Mouse (Mus musculus) kidney, embryonic 15.5 days (tissue): ENCODE data around the gene 2900026A02Rik. TPM values are rescaled to one million over a fixed set of nuclear protein-coding genes. Genes with fewer than 3 reads are reported as not detected.
"Not testable (repeated sequence)": the region's sequence is repeated elsewhere in the genome, so short reads cannot be mapped to it uniquely, and the experiment has no call there.

Experiments used
- ATAC-seq: fragments of 200-750 bp; cut with Nextera tagmentation; replicated peaks from 2 replicates; pipeline ENCODE4 v1.8.0; 2017; ENCODE audit warnings: moderate TSS enrichment; ENCODE audit not compliant: low FRiP score
- H3K27ac ChIP-seq: fragments of 300-500 bp; sonication (generic); 2 replicates; pipeline ENCODE4 v1.5.1; 2015; ENCODE audit warnings: mild to moderate bottlenecking, inconsistent platforms
- H3K27me3 ChIP-seq: fragments of 300-500 bp; sonication (generic); 2 replicates; pipeline ENCODE4 v1.6.1; 2015; ENCODE audit warnings: inconsistent platforms
- H3K36me3 ChIP-seq: fragments of 300-500 bp; sonication (generic); 2 replicates; pipeline ENCODE4 v1.6.1; 2015; ENCODE audit warnings: inconsistent platforms
- H3K4me1 ChIP-seq: fragments of 300-500 bp; sonication (generic); 2 replicates; pipeline ENCODE4 v1.6.1; 2015; ENCODE audit warnings: inconsistent platforms
- H3K4me2 ChIP-seq: fragments of 300-500 bp; sonication (generic); 2 replicates; pipeline ENCODE4 v1.6.1; 2015; ENCODE audit warnings: moderate library complexity, mild to moderate bottlenecking, inconsistent platforms
- H3K4me3 ChIP-seq: fragments of 300-500 bp; sonication (generic); replicated peaks from 2 replicates; pipeline ENCODE4 v1.5.1; 2015; ENCODE audit warnings: mild to moderate bottlenecking, inconsistent platforms
- H3K9ac ChIP-seq: fragments of 300-500 bp; sonication (generic); 2 replicates; pipeline ENCODE4 v1.6.1; 2015; ENCODE audit warnings: mild to moderate bottlenecking, inconsistent platforms
- H3K9me3 ChIP-seq: fragments of 300-500 bp; sonication (generic); replicated peaks from 2 replicates; pipeline ENCODE4 v1.6.1; 2016; ENCODE audit warnings: inconsistent platforms
- WGBS: fragments of 180-500 bp; shearing (Covaris S2); methylation state at CpG from one replicate; pipeline ENCODE4 v1.1.7; 2015; ENCODE audit warnings: mixed read lengths; 5-methylcytosine and 5-hydroxymethylcytosine counted together
- polyA plus RNA-seq: library from polyadenylated mRNA; unstranded; fragments of >200 nt; fragmentation: Nextera tagmentation; extraction: Ambion mirVana; gene quantifications from 2 replicates; pipeline ENCODE4 v1.2.1, GENCODE M21; 2015

Gene 2900026A02Rik
- polyA plus RNA-seq, 1 experiment from 2014 or later = 7.5 TPM

DNA sequence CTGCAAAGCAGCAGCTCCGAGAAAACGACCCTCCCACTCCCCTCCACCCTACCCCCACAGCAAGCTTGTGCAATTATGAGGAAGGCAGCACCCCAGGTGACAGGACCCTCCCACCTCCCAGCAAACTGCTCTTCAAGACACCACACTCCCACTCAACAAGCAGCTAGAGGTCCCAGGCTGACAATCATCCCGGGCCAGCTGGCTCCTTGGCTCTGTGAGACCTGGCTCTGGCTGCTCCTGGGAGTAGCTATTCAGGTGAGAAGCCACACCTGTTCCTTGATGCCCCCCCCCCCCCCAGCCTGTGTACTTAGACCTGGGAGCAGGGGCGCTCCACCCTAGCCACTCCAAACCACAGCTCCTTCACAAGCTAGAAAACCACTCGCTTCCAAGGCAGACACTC, 107.9 kb downstream of the 2900026A02Rik start:
- H3K36me3 ChIP-seq = no peaks in the 10 kb centered on the region
- H3K9me3 ChIP-seq = no peaks in the 10 kb centered on the region
- H3K27ac ChIP-seq = peak overlapping the region; percentile 65
- H3K4me3 ChIP-seq = no peak overlapping the region
- H3K4me2 ChIP-seq = no peak overlapping the region
- H3K4me1 ChIP-seq = peaks cover 67% of the 10 kb centered on the region
- no peaks in the 10 kb centered on the region for H3K27me3 ChIP-seq
- WGBS = 27% methylated on average over 5 of the region's 5 CpGs
- peak; percentile 19; the same call in 1 of the 2 replicates for ATAC-seq
- no peak overlapping the region for H3K9ac ChIP-seq

DNA sequence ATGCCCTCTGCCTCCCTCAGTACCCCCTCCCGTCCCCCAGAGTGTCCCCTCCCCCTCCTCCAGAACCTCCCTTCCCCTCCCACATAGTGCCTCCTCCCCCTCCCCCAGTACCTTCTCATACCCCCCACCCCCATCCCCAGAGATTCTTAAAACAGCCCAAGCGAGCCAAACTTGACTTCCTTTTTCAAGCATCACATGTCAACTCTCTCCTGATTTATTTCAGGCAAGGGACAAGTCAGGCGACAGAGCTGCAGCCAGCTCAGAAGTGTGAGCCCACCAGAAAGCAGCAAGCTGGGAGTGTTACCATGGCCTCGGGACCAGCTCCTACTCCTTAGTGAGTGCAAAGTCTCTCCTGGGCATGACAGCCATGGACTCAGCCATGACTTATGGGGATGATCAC, 109.7 kb downstream of the 2900026A02Rik start:
- Histone ChIP-seq H3K9me3 (no peaks in the 10 kb centered on the region), H3K36me3 (no peaks in the 10 kb centered on the region), H3K9ac (no peak overlapping the region), H3K4me1 (peaks cover 66% of the 10 kb centered on the region), H3K27me3 (no peaks in the 10 kb centered on the region), H3K4me2 (no peak overlapping the region), H3K27ac (peak overlapping the region; percentile 81), H3K4me3 (no peak overlapping the region)
- 5% methylated on average over 4 of the region's 4 CpGs for WGBS
- ATAC-seq = peak; percentile 27; the same call in 1 of the 2 replicates

DNA sequence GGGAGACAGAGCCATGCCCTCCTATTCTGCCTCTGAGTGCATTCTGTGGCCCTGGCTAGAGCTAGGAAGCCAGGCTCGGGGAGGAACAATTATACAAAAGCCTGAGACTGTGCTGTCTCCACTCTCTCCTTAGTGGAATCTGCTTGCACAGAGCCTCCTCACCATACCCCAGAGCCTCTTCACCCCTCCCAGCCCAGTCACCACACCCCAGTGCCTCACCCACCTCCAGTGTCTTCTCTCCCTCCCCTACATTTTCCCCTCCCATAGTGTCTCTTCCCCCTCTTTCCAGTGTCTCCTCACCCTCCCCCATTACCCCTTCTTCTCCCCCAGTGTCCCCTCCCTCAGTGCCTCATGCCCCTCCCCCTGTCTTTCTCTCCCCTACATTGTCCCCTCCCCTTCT, 110.1 kb downstream of the 2900026A02Rik start:
- no peak overlapping the region for H3K9ac ChIP-seq
- peak; percentile 50 for ATAC-seq
- H3K27me3 ChIP-seq = no peaks in the 10 kb centered on the region
- peaks cover 63% of the 10 kb centered on the region for H3K4me1 ChIP-seq
- H3K9me3 ChIP-seq = no peaks in the 10 kb centered on the region
- peak overlapping the region; percentile 81 for H3K27ac ChIP-seq
- no peak overlapping the region for H3K4me3 ChIP-seq
- no peaks in the 10 kb centered on the region for H3K36me3 ChIP-seq
- WGBS = 0% methylated on average over 1 of the region's 1 CpGs
- H3K4me2 ChIP-seq = 0 out of 2 replicates have a peak overlapping the region, but pooled peaks have one; percentile 3

DNA sequence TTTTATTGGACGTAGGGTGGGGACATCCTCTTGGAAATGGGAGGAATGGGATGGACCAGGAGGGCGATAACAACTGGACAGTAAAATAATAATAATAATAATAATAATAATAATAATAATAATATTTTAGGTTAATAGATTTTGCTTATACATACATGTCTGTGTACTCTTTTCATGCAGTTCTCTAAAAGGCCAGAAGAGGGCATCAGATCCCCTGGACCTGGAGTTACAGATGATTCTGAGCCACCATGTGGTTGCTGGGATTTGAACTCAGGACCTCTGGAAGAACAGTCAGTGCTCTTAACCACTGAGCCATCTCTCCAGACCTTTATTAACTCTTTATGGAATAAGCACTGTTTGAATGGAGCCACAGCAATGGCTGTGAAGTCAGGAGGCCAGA, 111.4 kb downstream of the 2900026A02Rik start:
- H3K9me3 ChIP-seq, H3K9ac ChIP-seq, H3K27ac ChIP-seq, H3K4me2 ChIP-seq, H3K36me3 ChIP-seq, ATAC-seq, H3K4me3 ChIP-seq, H3K27me3 ChIP-seq: not testable (repeated sequence)
- peaks cover 50% of the 10 kb centered on the region for H3K4me1 ChIP-seq
- 93% methylated on average over 2 of the region's 2 CpGs for WGBS

DNA sequence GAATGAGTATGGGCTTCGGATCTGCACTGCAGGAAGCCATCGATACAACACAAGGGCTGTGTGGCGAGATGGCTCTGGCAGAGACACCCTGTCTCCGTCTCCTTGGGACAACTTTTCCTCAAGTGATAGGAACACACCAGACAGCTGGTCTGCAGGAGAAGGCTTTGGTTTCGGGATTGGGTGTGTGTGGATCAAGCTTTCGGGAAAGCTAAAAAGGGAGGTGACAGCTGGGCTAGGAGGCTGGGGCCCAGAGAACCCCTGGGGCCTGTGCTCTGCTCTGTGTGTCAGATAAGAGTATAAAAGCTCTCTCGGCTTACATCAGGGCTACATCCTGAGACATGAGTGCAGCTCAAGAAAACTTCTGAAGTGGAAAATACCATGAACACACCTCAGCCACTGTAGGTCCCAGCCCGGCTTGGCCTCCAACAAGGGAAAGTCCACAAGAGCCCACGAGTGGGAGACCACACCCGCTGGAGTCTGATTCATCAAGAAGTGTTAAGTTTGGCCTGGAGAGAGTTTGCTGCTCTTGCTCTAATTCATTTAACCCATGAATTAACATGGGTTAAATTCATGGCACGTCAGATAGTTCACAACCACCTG, 112.8 kb downstream of the 2900026A02Rik start:
- Histone ChIP-seq H3K4me3 (no peak overlapping the region), H3K36me3 (no peaks in the 10 kb centered on the region), H3K9me3 (no peaks in the 10 kb centered on the region), H3K4me2 (no peak overlapping the region), H3K27me3 (no peaks in the 10 kb centered on the region), H3K4me1 (peaks cover 39% of the 10 kb centered on the region), H3K27ac (no peak overlapping the region; the same call in 1 of the 2 replicates), H3K9ac (no peak overlapping the region)
- WGBS = 70% methylated on average over 11 of the region's 11 CpGs
- ATAC-seq = no peak

DNA sequence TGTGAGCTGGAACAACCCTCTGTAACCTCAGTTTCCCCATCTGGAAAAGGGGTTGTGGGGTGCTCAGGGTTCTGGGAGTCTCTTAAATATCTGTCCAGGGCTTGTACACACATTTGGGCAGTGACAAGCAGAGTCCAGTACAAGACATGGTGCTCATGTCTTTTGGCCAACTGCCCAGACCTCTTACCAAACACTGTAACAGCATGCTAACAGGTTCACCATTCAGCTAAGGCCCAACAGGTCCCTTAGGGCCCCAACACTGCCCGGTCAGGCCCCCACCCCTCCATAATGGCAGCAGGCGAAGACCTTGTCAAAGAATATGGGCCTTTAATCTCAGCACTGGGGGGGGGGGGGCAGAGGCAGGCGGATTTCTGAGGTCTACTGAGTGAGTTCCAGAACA, 113.3 kb downstream of the 2900026A02Rik start:
- H3K4me1 ChIP-seq = peaks cover 34% of the 10 kb centered on the region
- H3K27me3 ChIP-seq = no peaks in the 10 kb centered on the region
- ATAC-seq = no peak
- H3K9me3 ChIP-seq = no peaks in the 10 kb centered on the region
- no peak overlapping the region for H3K4me2 ChIP-seq
- H3K9ac ChIP-seq = no peak overlapping the region
- no peak overlapping the region for H3K4me3 ChIP-seq
- no peak overlapping the region for H3K27ac ChIP-seq
- H3K36me3 ChIP-seq = no peaks in the 10 kb centered on the region
- WGBS = 64% methylated on average over 3 of the region's 3 CpGs

DNA sequence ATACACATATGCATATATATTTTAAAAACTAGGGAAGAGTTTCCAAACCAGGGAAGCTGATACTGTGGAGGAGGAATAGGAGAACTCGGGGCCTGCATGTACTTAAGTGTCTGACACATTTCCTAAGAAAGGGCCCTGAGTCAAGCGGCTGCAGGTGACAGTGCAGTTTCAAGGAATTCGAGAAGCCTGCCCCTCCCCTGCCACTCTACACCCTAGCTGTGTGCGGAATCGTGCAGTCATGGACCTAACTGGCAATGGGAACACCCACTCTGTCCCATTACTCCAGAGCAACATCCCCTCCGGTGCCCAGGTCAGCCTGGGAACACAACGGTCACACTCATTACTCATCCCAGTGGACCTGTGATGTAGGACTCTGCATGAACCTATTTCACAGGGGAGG, 114.4 kb downstream of the 2900026A02Rik start:
- H3K4me1 ChIP-seq = peaks cover 31% of the 10 kb centered on the region
- H3K9me3 ChIP-seq = no peaks in the 10 kb centered on the region
- no peak overlapping the region for H3K9ac ChIP-seq
- 41% methylated on average over 7 of the region's 7 CpGs for WGBS
- no peak overlapping the region for H3K4me3 ChIP-seq
- H3K27ac ChIP-seq = no peak overlapping the region
- no peak overlapping the region for H3K4me2 ChIP-seq
- H3K27me3 ChIP-seq = no peaks in the 10 kb centered on the region
- no peaks in the 10 kb centered on the region for H3K36me3 ChIP-seq
- no peak for ATAC-seq

DNA sequence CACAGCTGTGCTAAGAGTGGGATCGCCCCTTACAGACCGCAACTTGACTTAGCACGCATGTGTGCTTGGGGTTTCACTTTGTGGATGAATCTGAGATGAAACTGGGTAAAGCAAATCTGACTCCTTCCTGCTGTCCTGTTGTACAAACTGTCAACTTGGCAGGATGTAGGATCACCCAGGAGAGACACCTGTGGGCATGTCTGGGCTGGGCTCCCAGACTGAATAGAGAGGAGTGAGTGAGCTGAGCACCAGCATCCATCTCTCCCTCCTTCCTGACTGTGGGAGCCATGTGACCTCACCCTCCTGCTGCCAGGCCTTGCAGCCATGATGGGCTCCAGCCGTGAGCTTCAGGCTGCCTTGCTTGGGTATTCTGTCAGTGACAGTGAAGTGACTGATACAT, 115.6 kb downstream of the 2900026A02Rik start:
- H3K27ac ChIP-seq = no peak overlapping the region
- no peaks in the 10 kb centered on the region for H3K9me3 ChIP-seq
- H3K4me2 ChIP-seq = no peak overlapping the region
- H3K27me3 ChIP-seq = no peaks in the 10 kb centered on the region
- H3K4me1 ChIP-seq = peaks cover 20% of the 10 kb centered on the region
- WGBS = 84% methylated on average over 4 of the region's 4 CpGs
- H3K4me3 ChIP-seq = no peak overlapping the region
- ATAC-seq = no peak
- no peak overlapping the region for H3K9ac ChIP-seq
- H3K36me3 ChIP-seq = no peaks in the 10 kb centered on the region

DNA sequence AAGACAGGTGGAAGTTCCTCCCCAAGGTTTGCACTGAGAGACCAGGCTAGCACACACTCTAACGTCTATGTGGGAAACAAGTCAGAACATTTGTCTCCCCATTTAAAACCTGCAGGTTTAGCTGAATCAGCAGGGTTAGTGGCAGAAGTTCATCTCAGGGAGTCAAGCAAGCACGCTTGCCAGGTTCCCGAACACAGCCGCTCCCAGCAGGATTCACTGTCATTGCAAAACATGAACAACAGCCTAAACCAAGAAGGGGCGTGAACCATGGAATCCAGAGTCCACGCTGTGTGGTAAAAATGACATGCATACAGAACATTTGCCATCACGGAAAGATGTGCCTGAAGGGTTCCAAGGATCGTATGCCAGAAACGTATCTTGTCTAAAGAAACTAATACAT, 116.0 kb downstream of the 2900026A02Rik start:
- 70% methylated on average over 9 of the region's 9 CpGs for WGBS
- Histone ChIP-seq H3K4me3 (no peak overlapping the region), H3K4me1 (peaks cover 21% of the 10 kb centered on the region), H3K9ac (no peak overlapping the region), H3K27me3 (no peaks in the 10 kb centered on the region), H3K9me3 (no peaks in the 10 kb centered on the region), H3K27ac (no peak overlapping the region), H3K36me3 (no peaks in the 10 kb centered on the region), H3K4me2 (no peak overlapping the region)
- no peak for ATAC-seq

DNA sequence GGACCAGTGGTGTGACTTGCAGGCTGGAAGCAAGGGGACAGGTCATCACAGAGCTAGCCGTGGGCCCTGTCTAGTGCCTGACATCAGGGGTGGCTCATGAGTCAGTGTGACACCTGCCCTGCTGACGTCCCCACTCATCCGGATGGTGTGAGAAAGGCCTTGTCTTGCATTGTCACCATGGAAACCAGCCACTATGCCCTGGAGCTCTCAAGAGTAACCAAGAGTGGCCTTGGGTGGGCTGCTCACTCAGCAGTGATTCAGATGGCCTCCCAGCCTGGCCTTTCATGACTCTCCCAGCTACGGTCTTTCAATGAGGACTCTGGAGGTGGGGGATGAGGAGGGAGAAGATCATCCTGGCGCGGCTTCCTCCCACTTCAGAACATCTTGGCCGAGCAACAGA, 118.6 kb downstream of the 2900026A02Rik start:
- no peak overlapping the region for H3K27ac ChIP-seq
- no peaks in the 10 kb centered on the region for H3K9me3 ChIP-seq
- H3K27me3 ChIP-seq = no peaks in the 10 kb centered on the region
- H3K36me3 ChIP-seq = peaks cover 6% of the 10 kb centered on the region
- no peak overlapping the region for H3K4me3 ChIP-seq
- peaks cover 19% of the 10 kb centered on the region; the same call in 1 of the 2 replicates for H3K4me1 ChIP-seq
- H3K9ac ChIP-seq = no peak overlapping the region
- no peak overlapping the region for H3K4me2 ChIP-seq
- no peak; the same call in 1 of the 2 replicates for ATAC-seq
- WGBS = 50% methylated on average over 7 of the region's 7 CpGs

DNA sequence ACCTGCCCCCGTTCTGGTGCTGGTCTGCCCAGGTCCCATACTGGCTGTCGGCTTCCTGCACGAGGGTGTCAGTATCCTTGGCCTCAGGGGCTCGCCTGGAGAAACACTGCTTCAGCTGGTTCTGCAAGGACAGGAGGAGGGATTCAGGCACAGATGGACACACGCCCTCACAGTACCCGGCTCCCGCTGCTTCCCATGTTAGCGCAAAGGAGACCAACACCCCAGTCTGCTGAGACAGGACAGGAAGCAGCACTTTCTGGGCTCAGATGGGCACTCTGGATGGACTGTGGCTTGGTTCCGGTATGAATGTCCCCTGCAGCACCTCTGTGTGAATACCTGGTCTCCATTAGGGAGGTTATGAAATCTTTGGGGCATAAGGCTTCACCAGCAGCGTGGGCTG, 119.6 kb downstream of the 2900026A02Rik start:
- Histone ChIP-seq H3K4me3 (no peak overlapping the region), H3K4me1 (peaks cover 16% of the 10 kb centered on the region; the same call in 1 of the 2 replicates), H3K27ac (no peak overlapping the region), H3K9ac (no peak overlapping the region), H3K4me2 (no peak overlapping the region), H3K27me3 (no peaks in the 10 kb centered on the region), H3K36me3 (peaks cover 16% of the 10 kb centered on the region), H3K9me3 (no peaks in the 10 kb centered on the region)
- WGBS = 74% methylated on average over 10 of the region's 10 CpGs
- ATAC-seq = no peak

DNA sequence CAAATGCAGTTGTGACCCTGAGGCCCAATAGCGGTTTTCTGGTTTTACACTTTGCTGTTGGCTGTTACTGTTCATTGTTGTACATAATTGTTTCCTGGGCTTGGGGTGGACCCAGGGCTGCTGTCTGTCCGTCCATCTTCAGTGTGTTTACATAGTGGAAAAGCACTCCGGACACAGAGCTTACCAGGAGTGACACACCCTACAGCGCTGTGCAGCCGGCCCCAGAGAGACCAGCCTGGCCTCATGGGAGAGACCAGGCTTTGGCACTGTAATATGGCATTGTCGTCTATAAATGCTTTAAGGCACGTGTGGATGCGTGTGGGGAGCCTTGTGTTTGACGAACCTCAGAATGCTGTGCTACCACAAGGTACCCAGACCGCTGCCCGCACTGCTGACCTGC, 120.6 kb downstream of the 2900026A02Rik start:
- Histone ChIP-seq H3K9me3 (no peaks in the 10 kb centered on the region), H3K4me1 (peaks cover 20% of the 10 kb centered on the region; the same call in 1 of the 2 replicates), H3K27me3 (no peaks in the 10 kb centered on the region), H3K36me3 (peaks cover 27% of the 10 kb centered on the region), H3K4me3 (no peak overlapping the region), H3K9ac (no peak overlapping the region), H3K27ac (no peak overlapping the region), H3K4me2 (no peak overlapping the region)
- WGBS = 80% methylated on average over 11 of the region's 11 CpGs
- no peak for ATAC-seq

DNA sequence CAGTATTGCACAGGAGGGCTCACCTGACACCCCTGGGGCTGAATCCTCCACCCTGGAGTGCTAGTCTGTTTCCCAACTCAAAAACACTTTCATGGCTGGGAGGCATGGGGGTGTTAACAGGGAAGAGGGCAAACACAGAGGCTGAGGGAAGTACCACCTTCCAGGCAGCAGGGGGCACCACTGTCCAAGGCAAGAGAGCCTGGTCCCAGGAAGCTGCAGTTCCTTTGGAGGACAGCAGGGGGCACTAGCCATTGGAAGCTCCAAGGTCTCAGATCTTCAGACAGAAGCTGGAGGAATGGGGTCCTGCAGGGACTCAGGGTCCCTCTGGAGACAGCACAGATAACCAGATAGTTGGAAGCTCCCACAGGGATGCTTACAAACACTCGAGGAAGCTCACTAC, 121.5 kb downstream of the 2900026A02Rik start:
- H3K4me3 ChIP-seq = no peak overlapping the region
- H3K27ac ChIP-seq = no peak overlapping the region
- ATAC-seq = 0 out of 2 replicates have a peak, but pooled peaks have one; percentile 7
- H3K4me1 ChIP-seq = peaks cover 20% of the 10 kb centered on the region; the same call in 1 of the 2 replicates
- no peaks in the 10 kb centered on the region for H3K9me3 ChIP-seq
- 20% methylated on average over 1 of the region's 1 CpGs for WGBS
- peaks cover 34% of the 10 kb centered on the region for H3K36me3 ChIP-seq
- H3K4me2 ChIP-seq = no peak overlapping the region
- no peak overlapping the region for H3K9ac ChIP-seq
- no peaks in the 10 kb centered on the region for H3K27me3 ChIP-seq
